Comparison of ENCODE assay signal across 10 mouse cellular contexts in genomic region chr5:134678827-134679546, GRCm38 (mm10). TPM values are rescaled to one million over a fixed set of nuclear protein-coding genes. Genes with fewer than 3 reads are reported as not detected.
A peak's percentile ranks its signal among the peaks of the same experiment; 100 is the strongest.
DNase-seq lines count a peak whose midpoint lies in the region; ATAC-seq and TF ChIP-seq lines count a peak whose summit lies in the region.
"Had no signal": no experiment of that assay in that cellular context is flagged by ENCODE, and none has a peak within 500 bp of the region (broad histone marks: within the 10 kb centered on the region; RNA-seq: fewer than 3 reads in every experiment).

No protein-coding gene starts in this region.

- TF ChIP-seq EP300 in CH12.LX (IDR thresholded peaks at IDR 0.05; ENCODE audit: low read length): no peak

- H3K4me1 ChIP-seq in CH12.LX (ENCODE audit: control insufficient read depth in 1 of 2, insufficient read depth in 2 of 2): peaks cover 31 to 50% of the 10 kb centered on the region in 2 experiments
- H3K4me1 ChIP-seq in heart, embryonic 14.5 days (ENCODE audit: control insufficient read depth in 2 of 2, insufficient read depth in 2 of 2, low read length in 2 of 2): peaks cover 27 to 37% of the 10 kb centered on the region in 2 experiments
- H3K4me1 ChIP-seq in liver, embryonic 13.5 days (replicated peaks): peaks cover 61% of the 10 kb centered on the region

- H3K4me3 ChIP-seq in CH12.LX (replicated peaks in 1 of 3; ENCODE audit: low read depth in 2 of 3, low read length in 2 of 3, poor library complexity in 1 of 3): peak overlapping the region in 2 of 3 experiments; percentile 54 to 59
- H3K4me3 ChIP-seq in heart, embryonic 14.5 days (ENCODE audit: control insufficient read depth in 1 of 2, insufficient read depth in 1 of 2, low read depth in 1 of 2, low read length in 2 of 2): no peak overlapping the region
- H3K4me3 ChIP-seq in liver, embryonic 13.5 days (replicated peaks): no peak overlapping the region
- H3K4me3 ChIP-seq: erythroblast, embryonic 14.5 days; midbrain, embryonic 12.5 days had no signal

- TF ChIP-seq POLR2A in CH12.LX (IDR thresholded peaks at IDR 0.05; ENCODE audit: low read depth, low read length): no peak

- H3K79me2 ChIP-seq in CH12.LX (replicated peaks; ENCODE audit: control insufficient read depth, extremely low read depth, insufficient read depth, poor library complexity, severe bottlenecking): no peaks in the 10 kb centered on the region

- TF ChIP-seq RAD21 in CH12.LX (IDR thresholded peaks at IDR 0.05; ENCODE audit: low read depth, low read length): no peak

- dilution Hi-C loops in CH12.LX (cut with MboI; ENCODE audit: extremely low pct_ligation_motif_present, extremely low pct_unique_long_range_greater_than_20kb, low sequenced_read_pairs): no loop called here

- peak; percentile 98 for DNase-seq in heart, adult 11 months
- no peak for DNase-seq in heart, adult 8-10 months (ENCODE audit: low spot score)
- DNase-seq in CH12.LX (ENCODE audit: extremely low read depth): peak; percentile 29
- peak; percentile 28 for DNase-seq in liver, embryonic 13.5 days
- no peak for DNase-seq in ovary, postnatal 14 days (ENCODE audit: low spot score)
- no peak for DNase-seq in layer of hippocampus, adult 18-20 months (ENCODE audit: low spot score in 2 of 2)
- no peak for DNase-seq in thymus, postnatal 14 days

- no peak overlapping the region for H3K27ac ChIP-seq in CH12.LX (ENCODE audit: insufficient read depth, low read depth)
- no peak overlapping the region for H3K27ac ChIP-seq in heart, embryonic 14.5 days (replicated peaks in 1 of 2; ENCODE audit: control insufficient read depth in 1 of 2, insufficient read depth in 1 of 2, low read depth in 2 of 2, low read length in 2 of 2)
- H3K27ac ChIP-seq in liver, embryonic 13.5 days: peak overlapping the region; percentile 39; the same call in 1 of the 2 replicates
- H3K27ac ChIP-seq: midbrain, embryonic 12.5 days had no signal

- peaks cover 0 to 33% of the 10 kb centered on the region in 2 experiments for H3K36me3 ChIP-seq in CH12.LX (replicated peaks in 1 of 2; ENCODE audit: control insufficient read depth in 1 of 2, insufficient read depth in 1 of 2, low read length in 1 of 2)
- H3K36me3 ChIP-seq in heart, embryonic 14.5 days (ENCODE audit: control insufficient read depth, insufficient read depth, low read length): no peaks in the 10 kb centered on the region
- H3K36me3 ChIP-seq in liver, embryonic 13.5 days: no peaks in the 10 kb centered on the region

- TF ChIP-seq CTCF in CH12.LX (conservative IDR thresholded peaks at IDR 0.05 in 1 of 2, IDR thresholded peaks at IDR 0.05 in 1 of 2; ENCODE audit: low read depth in 2 of 2, low read length in 2 of 2): no peak

- H3K4me2 ChIP-seq in CH12.LX (ENCODE audit: insufficient read depth, low read depth, poor library complexity, severe bottlenecking): peak overlapping the region; percentile 27
- no peak overlapping the region for H3K4me2 ChIP-seq in heart, embryonic 14.5 days (ENCODE audit: low read length)
- H3K4me2 ChIP-seq in liver, embryonic 13.5 days: peak overlapping the region; percentile 19; the same call in 1 of the 2 replicates
- H3K4me2 ChIP-seq: midbrain, embryonic 12.5 days had no signal

- H3K9me3 ChIP-seq in CH12.LX (replicated peaks; ENCODE audit: low read length): no peaks in the 10 kb centered on the region
- no peaks in the 10 kb centered on the region for H3K9me3 ChIP-seq in heart, embryonic 14.5 days (ENCODE audit: control insufficient read depth, low read length)
- no peaks in the 10 kb centered on the region for H3K9me3 ChIP-seq in liver, embryonic 13.5 days (replicated peaks)
- H3K9me3 ChIP-seq: midbrain, embryonic 12.5 days had no signal

- H3K27me3 ChIP-seq in CH12.LX (replicated peaks): no peaks in the 10 kb centered on the region
- no peaks in the 10 kb centered on the region for H3K27me3 ChIP-seq in heart, embryonic 14.5 days (ENCODE audit: control insufficient read depth, insufficient read depth, low read length)
- H3K27me3 ChIP-seq in liver, embryonic 13.5 days: no peaks in the 10 kb centered on the region

- 57% methylated on average over 8 of the region's 8 CpGs for WGBS in heart, embryonic 14.5 days
- 59% methylated on average over 8 of the region's 8 CpGs for WGBS in liver, embryonic 13.5 days (ENCODE audit: insufficient replicate concordance)

- H3K9ac ChIP-seq in CH12.LX (ENCODE audit: insufficient read depth, low read depth): peak overlapping the region; percentile 8; the same call in 1 of the 2 replicates
- H3K9ac ChIP-seq in heart, embryonic 14.5 days (ENCODE audit: low read length): peak overlapping the region; percentile 12; the same call in 1 of the 2 replicates
- H3K9ac ChIP-seq in liver, embryonic 13.5 days: 0 out of 2 replicates have a peak overlapping the region, but pooled peaks have one; percentile 28
- H3K9ac ChIP-seq: midbrain, embryonic 12.5 days had no signal

- in situ Hi-C loops in CH12.LX (cut with MboI; ENCODE audit: low pct_ligation_motif_present, low pct_unique_long_range_greater_than_20kb, low sequenced_read_pairs): no loop called here

- ATAC-seq in heart, embryonic 14.5 days (ENCODE audit: insufficient number of reproducible peaks, insufficient read depth, low FRiP score, low read depth): no peak
- ATAC-seq in liver, embryonic 13.5 days (ENCODE audit: low read depth): peak; percentile 65

TF ChIP-seq in CH12.LX, 34 proteins besides CTCF, POLR2A, EP300 and RAD21:
- TF ChIP-seq UBTF (IDR thresholded peaks at IDR 0.05; ENCODE audit: low read depth, low read length) (no peak), MXI1 (IDR thresholded peaks at IDR 0.05; ENCODE audit: low read depth, low read length) (no peak), RCOR1 (conservative IDR thresholded peaks at IDR 0.05; ENCODE audit: low read depth, low read length) (no peak), HCFC1 (IDR thresholded peaks at IDR 0.05; ENCODE audit: low read depth, low read length) (no peak), ZMIZ1 (IDR thresholded peaks at IDR 0.05; ENCODE audit: low read depth, low read length) (no peak)

RNA-seq across cellular contexts. Expression of gene Limk1, which starts 9.4 kb away (rescaled TPM):
- 1 to 10 TPM; 3.8 to 5.1 (median 4.0) TPM for total RNA-seq in heart, adult 8-10 months (2022)
- 10.8 and 11.5 TPM in 2 replicates for total RNA-seq in CH12.LX (2012; rRNA removed)
- total RNA-seq in CH12.LX (2014; rRNA removed): 6.4 and 7.2 TPM in 2 replicates
- polyA plus RNA-seq in CH12.LX (2012; ENCODE audit: insufficient read length, low read depth): 24.5 and 27.7 TPM in 2 replicates
- 3.6 TPM in 2 replicates for polyA plus RNA-seq in heart, embryonic 14.5 days (2014; fragmentation: Nextera tagmentation; extraction: Ambion mirVana)
- 0.75 and 0.98 TPM in 2 replicates for polyA plus RNA-seq in liver, embryonic 13.5 days (2015; fragmentation: Nextera tagmentation; extraction: Ambion mirVana)
- total RNA-seq in layer of hippocampus, adult 18-20 months (2021): 10 to 100 TPM; 39.9 to 44.8 TPM

RNA-seq across cellular contexts. Expression of gene Eif4h, which starts 39.7 kb away (rescaled TPM):
- 100 to 1,000 TPM; 124 to 141 (median 129) TPM for total RNA-seq in heart, adult 8-10 months (2022)
- total RNA-seq in CH12.LX (2012; rRNA removed): 408 and 445 TPM in 2 replicates
- total RNA-seq in CH12.LX (2014; rRNA removed): 432 and 470 TPM in 2 replicates
- 391 and 417 TPM in 2 replicates for polyA plus RNA-seq in CH12.LX (2012; ENCODE audit: insufficient read length, low read depth)
- polyA plus RNA-seq in heart, embryonic 14.5 days (2014; fragmentation: Nextera tagmentation; extraction: Ambion mirVana): 303 and 326 TPM in 2 replicates
- 229 and 233 TPM in 2 replicates for polyA plus RNA-seq in liver, embryonic 13.5 days (2015; fragmentation: Nextera tagmentation; extraction: Ambion mirVana)
- total RNA-seq in layer of hippocampus, adult 18-20 months (2021): 100 to 1,000 TPM; 295 to 322 TPM

Comparison
In these comparisons a context has a peak if more than half of its experiments do, and no peak if none do; other contexts are left out.
1. DNase-seq: peak in heart, adult 11 months (single experiment), CH12.LX (single experiment) and liver, embryonic 13.5 days (single experiment); none in heart, adult 8-10 months (single experiment), ovary, postnatal 14 days (single experiment), layer of hippocampus, adult 18-20 months (0 of 2) and thymus, postnatal 14 days (single experiment).
2. H3K4me3 ChIP-seq: peak in CH12.LX (2 of 3); none in heart, embryonic 14.5 days (0 of 2) and liver, embryonic 13.5 days (single experiment).
3. Peak in every context shown above with its lines, with median percentiles within 50 percentile points of each other: H3K9ac ChIP-seq.